Mouse (Mus musculus): Measurements from ENCODE around the gene Pbx1. TPM values are rescaled to one million over a fixed set of nuclear protein-coding genes. Genes with fewer than 3 reads are reported as not detected.

Gene Pbx1
- polyA plus RNA-seq, 1 experiment from 2014 or later = 27.5 TPM

- 0 out of 2 replicates have a peak, but pooled peaks cover under 1% of the 10 kb centered on the region for H3K36me3 ChIP-seq
- ATAC-seq = peak; percentile 85
- no peak overlapping the region for H3K4me2 ChIP-seq (replicated peaks)
- no peak overlapping the region for H3K4me3 ChIP-seq (replicated peaks)
- 16% methylated on average over 5 of the region's 5 CpGs for WGBS
- H3K27ac ChIP-seq = no peak overlapping the region
- H3K4me1 ChIP-seq (replicated peaks) = peaks cover 19% of the 10 kb centered on the region; the same call in 1 of the 2 replicates
- H3K9me3 ChIP-seq = no peaks in the 10 kb centered on the region
- no peaks in the 10 kb centered on the region for H3K27me3 ChIP-seq (replicated peaks)
- no peak overlapping the region for H3K9ac ChIP-seq
Measured at GRCm38 (mm10) chr1:168214040-168214443, 218.0 kb downstream of the Pbx1 start.

DNA sequence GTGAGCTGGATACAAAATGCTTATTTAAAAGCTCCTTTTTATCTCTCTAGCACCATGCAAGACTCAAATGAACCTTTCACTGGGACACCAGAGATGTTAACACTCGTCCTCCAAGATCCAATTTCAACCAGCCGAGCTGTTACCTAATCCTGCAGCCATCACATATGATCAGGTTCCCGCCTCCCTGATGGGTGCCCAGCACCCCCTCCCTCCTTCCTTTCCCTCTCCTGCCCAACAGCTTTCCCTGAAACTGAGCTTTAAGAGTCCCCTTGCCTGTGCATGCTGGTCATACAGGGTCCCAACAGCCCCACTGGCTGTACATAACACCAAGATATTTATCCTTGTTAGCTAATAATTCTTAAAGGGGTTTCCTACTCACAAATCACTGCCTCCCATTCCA is 218.5 kb downstream of the Pbx1 start:
- no peaks in the 10 kb centered on the region for H3K27me3 ChIP-seq (replicated peaks)
- H3K36me3 ChIP-seq = peaks cover 3% of the 10 kb centered on the region; the same call in 1 of the 2 replicates
- H3K9ac ChIP-seq = no peak overlapping the region
- peaks cover 19% of the 10 kb centered on the region; the same call in 1 of the 2 replicates for H3K4me1 ChIP-seq (replicated peaks)
- H3K4me2 ChIP-seq (replicated peaks) = no peak overlapping the region
- no peaks in the 10 kb centered on the region for H3K9me3 ChIP-seq
- H3K27ac ChIP-seq = no peak overlapping the region
- H3K4me3 ChIP-seq (replicated peaks) = no peak overlapping the region
- WGBS = 43% methylated on average over 3 of the region's 3 CpGs
- ATAC-seq = peak; percentile 21; the same call in 1 of the 2 replicates

GRCm38 (mm10) chr1:168210401-168210800 is 221.7 kb downstream of the Pbx1 start:
- Histone ChIP-seq H3K4me2 (replicated peaks) (no peak overlapping the region), H3K27ac (no peak overlapping the region), H3K27me3 (replicated peaks) (no peaks in the 10 kb centered on the region), H3K9me3 (no peaks in the 10 kb centered on the region), H3K36me3 (peaks cover 3% of the 10 kb centered on the region; the same call in 1 of the 2 replicates), H3K4me3 (replicated peaks) (no peak overlapping the region), H3K9ac (no peak overlapping the region), H3K4me1 (replicated peaks) (peaks cover 11% of the 10 kb centered on the region; the same call in 1 of the 2 replicates)
- no peak for ATAC-seq
- 93% methylated on average over 5 of the region's 5 CpGs for WGBS

DNA sequence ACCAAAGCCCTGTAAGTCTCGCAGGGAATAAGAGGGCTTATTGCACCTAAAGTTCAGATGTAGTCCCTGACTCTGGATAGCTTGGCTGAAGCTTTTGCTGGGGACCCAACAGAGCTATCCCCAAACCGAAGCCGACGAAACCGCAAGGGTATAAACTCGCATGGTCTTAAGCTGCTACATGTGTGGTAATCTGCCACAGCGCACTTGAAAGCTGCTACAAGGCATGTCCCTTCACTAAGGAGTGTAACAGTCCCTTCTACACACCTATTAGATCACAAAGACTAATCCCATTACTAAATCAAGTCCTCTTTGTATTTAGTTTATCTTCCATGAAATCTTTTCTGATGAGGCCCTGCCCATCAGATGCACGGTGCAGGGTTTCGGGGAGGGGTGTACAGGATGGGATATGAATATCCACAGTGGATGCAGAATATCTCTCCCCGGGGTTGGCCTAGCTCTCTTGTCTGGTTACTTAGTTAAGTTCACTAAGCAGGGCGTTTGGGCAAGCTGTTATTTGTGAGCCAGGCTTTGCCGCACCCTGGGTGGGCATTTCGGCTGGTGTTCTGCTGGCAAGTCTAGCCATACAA is 231.4 kb downstream of the Pbx1 start:
- peaks cover 16% of the 10 kb centered on the region for H3K36me3 ChIP-seq
- H3K4me2 ChIP-seq (replicated peaks) = no peak overlapping the region
- H3K9me3 ChIP-seq = no peaks in the 10 kb centered on the region
- no peak for ATAC-seq
- H3K27me3 ChIP-seq (replicated peaks) = no peaks in the 10 kb centered on the region
- H3K4me1 ChIP-seq (replicated peaks) = no peaks in the 10 kb centered on the region
- H3K27ac ChIP-seq = no peak overlapping the region
- no peak overlapping the region for H3K9ac ChIP-seq
- WGBS = 95% methylated on average over 13 of the region's 13 CpGs
- no peak overlapping the region for H3K4me3 ChIP-seq (replicated peaks)

- Histone ChIP-seq H3K4me3 (replicated peaks) (no peak overlapping the region), H3K9me3 (no peaks in the 10 kb centered on the region), H3K9ac (no peak overlapping the region), H3K4me2 (replicated peaks) (no peak overlapping the region), H3K4me1 (replicated peaks) (no peaks in the 10 kb centered on the region), H3K27me3 (replicated peaks) (no peaks in the 10 kb centered on the region), H3K36me3 (peaks cover 19% of the 10 kb centered on the region), H3K27ac (no peak overlapping the region)
- ATAC-seq = no peak
- WGBS = 86% methylated on average over 5 of the region's 5 CpGs
Measured at GRCm38 (mm10) chr1:168198276-168198675, 233.8 kb downstream of the Pbx1 start.

- no peak overlapping the region for H3K4me3 ChIP-seq (replicated peaks)
- no peak for ATAC-seq
- H3K36me3 ChIP-seq = peaks cover 15% of the 10 kb centered on the region; the same call in 1 of the 2 replicates
- H3K4me2 ChIP-seq (replicated peaks) = no peak overlapping the region
- H3K9ac ChIP-seq = no peak overlapping the region
- H3K9me3 ChIP-seq = no peaks in the 10 kb centered on the region
- no peaks in the 10 kb centered on the region for H3K27me3 ChIP-seq (replicated peaks)
- no peak overlapping the region for H3K27ac ChIP-seq
- no peaks in the 10 kb centered on the region for H3K4me1 ChIP-seq (replicated peaks)
- WGBS = 71% methylated on average over 3 of the region's 3 CpGs
Measured at GRCm38 (mm10) chr1:168197908-168198258, 234.2 kb downstream of the Pbx1 start.

DNA sequence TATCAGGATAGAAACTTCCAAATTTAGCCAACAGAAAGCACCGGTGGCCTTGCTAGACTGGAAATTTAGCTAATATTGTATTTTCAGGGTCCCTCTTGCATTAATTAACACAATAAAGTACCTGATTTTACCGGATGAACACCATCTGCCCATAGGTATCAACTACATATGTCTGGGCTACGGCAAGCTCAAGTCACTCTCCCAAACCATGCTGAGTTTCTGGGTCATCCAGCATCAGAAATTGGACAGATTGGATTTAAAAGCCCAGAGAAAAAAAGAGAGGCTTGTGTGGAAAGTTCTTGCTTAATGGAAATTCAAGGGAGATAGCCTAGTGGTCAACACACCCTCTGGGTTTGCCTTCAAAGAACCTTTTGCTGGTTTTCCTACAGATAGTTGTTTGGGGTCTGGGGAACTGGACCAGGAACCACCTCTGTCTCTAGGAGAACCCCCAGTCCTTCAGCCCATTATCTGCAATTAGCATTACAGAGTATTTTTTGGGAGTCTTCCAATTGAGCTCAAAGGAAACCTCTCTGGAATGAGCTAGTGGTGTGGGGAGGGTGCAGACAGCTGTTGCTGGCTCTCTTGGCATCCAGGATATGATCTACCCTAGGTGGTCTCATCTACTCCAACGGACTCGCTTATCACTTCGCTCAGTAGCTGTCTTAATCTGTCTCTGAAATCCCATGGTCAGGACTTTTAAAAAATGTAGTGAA is 234.7 kb downstream of the Pbx1 start:
- H3K9me3 ChIP-seq = no peaks in the 10 kb centered on the region
- no peaks in the 10 kb centered on the region for H3K4me1 ChIP-seq (replicated peaks)
- 78% methylated on average over 6 of the region's 6 CpGs for WGBS
- H3K9ac ChIP-seq = no peak overlapping the region
- ATAC-seq = no peak
- H3K27me3 ChIP-seq (replicated peaks) = no peaks in the 10 kb centered on the region
- peaks cover 12% of the 10 kb centered on the region; the same call in 1 of the 2 replicates for H3K36me3 ChIP-seq
- H3K27ac ChIP-seq = no peak overlapping the region
- H3K4me2 ChIP-seq (replicated peaks) = no peak overlapping the region
- no peak overlapping the region for H3K4me3 ChIP-seq (replicated peaks)

DNA sequence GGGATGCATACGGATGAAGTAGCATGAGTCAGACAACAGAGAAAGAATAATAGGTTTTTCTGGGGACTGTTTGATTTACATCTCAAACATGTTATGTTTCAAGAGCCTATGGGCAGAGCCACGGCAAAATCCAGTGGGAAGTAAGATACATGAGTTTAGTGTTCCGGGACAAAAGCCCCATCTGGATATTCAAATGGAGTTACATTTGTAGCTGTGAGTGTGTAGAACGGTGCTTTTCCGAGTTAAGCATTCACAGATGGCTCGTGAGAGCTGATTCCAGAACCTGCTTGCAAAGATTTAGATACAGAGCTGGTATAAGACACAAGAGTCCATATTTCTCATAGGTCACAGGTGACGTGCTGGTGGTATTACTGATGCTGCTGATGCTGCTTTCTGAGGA is 238.7 kb downstream of the Pbx1 start:
- Histone ChIP-seq H3K27me3 (replicated peaks) (no peaks in the 10 kb centered on the region), H3K4me2 (replicated peaks) (no peak overlapping the region), H3K4me3 (replicated peaks) (no peak overlapping the region), H3K36me3 (0 out of 2 replicates have a peak, but pooled peaks cover 4% of the 10 kb centered on the region), H3K27ac (no peak overlapping the region), H3K9ac (no peak overlapping the region), H3K4me1 (replicated peaks) (no peaks in the 10 kb centered on the region), H3K9me3 (no peaks in the 10 kb centered on the region)
- WGBS = 85% methylated on average over 7 of the region's 7 CpGs
- ATAC-seq = no peak

DNA sequence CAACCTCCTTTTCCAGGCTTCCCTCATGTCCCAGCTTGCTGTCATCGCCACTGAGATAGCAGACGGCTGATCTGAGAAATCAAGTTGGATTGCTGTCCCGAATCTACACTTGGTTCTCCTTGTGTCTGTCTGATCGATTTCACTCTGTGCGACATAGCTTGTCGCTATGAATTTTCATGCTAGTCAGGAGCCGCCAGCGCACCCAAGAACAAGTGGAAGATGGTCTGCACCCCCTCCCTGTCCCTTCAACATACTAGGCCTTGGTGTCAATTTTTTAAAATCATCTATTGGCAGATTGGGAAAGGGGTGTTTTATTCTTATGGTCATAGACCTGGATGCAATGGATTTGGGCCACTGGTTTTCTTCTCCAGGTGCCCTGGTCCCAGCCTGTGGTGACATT is 249.3 kb downstream of the Pbx1 start:
- no peaks in the 10 kb centered on the region for H3K36me3 ChIP-seq
- 97% methylated on average over 8 of the region's 8 CpGs for WGBS
- no peaks in the 10 kb centered on the region for H3K9me3 ChIP-seq
- H3K27ac ChIP-seq = no peak overlapping the region
- no peak overlapping the region for H3K4me2 ChIP-seq (replicated peaks)
- H3K9ac ChIP-seq = no peak overlapping the region
- H3K4me1 ChIP-seq (replicated peaks) = peaks cover 16% of the 10 kb centered on the region; the same call in 1 of the 2 replicates
- no peak overlapping the region for H3K4me3 ChIP-seq (replicated peaks)
- H3K27me3 ChIP-seq (replicated peaks) = no peaks in the 10 kb centered on the region
- no peak for ATAC-seq

GRCm38 (mm10) chr1:168180622-168181441 is 251.2 kb downstream of the Pbx1 start:
- 41% methylated on average over 9 of the region's 9 CpGs for WGBS
- peak; percentile 93 for ATAC-seq

GRCm38 (mm10) chr1:168179691-168180090 is 252.4 kb downstream of the Pbx1 start:
- no peak overlapping the region for H3K9ac ChIP-seq
- H3K4me3 ChIP-seq (replicated peaks) = no peak overlapping the region
- ATAC-seq = no peak
- H3K4me2 ChIP-seq (replicated peaks) = no peak overlapping the region
- H3K27ac ChIP-seq = peak overlapping the region; percentile 64
- no peaks in the 10 kb centered on the region for H3K36me3 ChIP-seq
- H3K27me3 ChIP-seq (replicated peaks) = no peaks in the 10 kb centered on the region
- no peaks in the 10 kb centered on the region for H3K9me3 ChIP-seq
- H3K4me1 ChIP-seq (replicated peaks) = peaks cover 12% of the 10 kb centered on the region; the same call in 1 of the 2 replicates
- 75% methylated on average over 11 of the region's 11 CpGs for WGBS

More at GRCm38 (mm10) chr1:168180622-168181441, 251.2 kb downstream of the Pbx1 start:
- no peak overlapping the region for H3K4me3 ChIP-seq (replicated peaks)
- no peak overlapping the region for H3K4me2 ChIP-seq (replicated peaks)
- no peak overlapping the region for H3K9ac ChIP-seq
- no peaks in the 10 kb centered on the region for H3K9me3 ChIP-seq
- no peaks in the 10 kb centered on the region for H3K27me3 ChIP-seq (replicated peaks)
- H3K4me1 ChIP-seq (replicated peaks) = peaks cover 12% of the 10 kb centered on the region; the same call in 1 of the 2 replicates
- peak overlapping the region; percentile 64 for H3K27ac ChIP-seq
- no peaks in the 10 kb centered on the region for H3K36me3 ChIP-seq

DNA sequence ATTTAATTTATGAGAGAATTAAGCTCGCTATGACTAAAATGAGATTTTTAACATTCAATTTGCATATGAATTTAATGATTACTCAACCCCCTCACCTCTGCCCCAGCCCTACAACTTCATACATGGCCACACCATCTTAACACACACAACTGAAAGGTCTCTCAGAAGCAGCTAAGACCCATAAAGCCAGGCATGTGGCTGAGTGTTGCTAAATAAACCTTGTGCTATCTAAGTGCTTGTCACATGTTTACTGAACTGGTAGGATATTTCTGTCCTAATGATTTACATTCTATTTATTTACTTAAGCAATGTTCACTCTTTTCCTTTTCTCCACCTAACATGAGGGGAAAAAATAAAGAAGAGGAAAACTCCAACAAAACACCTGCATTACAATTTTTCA is 253.5 kb downstream of the Pbx1 start:
- ATAC-seq = no peak
- WGBS = 86% methylated on average over 1 of the region's 1 CpGs
- Histone ChIP-seq H3K27ac (no peak overlapping the region), H3K4me2 (replicated peaks) (no peak overlapping the region), H3K9ac (no peak overlapping the region), H3K27me3 (replicated peaks) (no peaks in the 10 kb centered on the region), H3K4me3 (replicated peaks) (no peak overlapping the region), H3K36me3 (no peaks in the 10 kb centered on the region), H3K4me1 (replicated peaks) (peaks cover 12% of the 10 kb centered on the region; the same call in 1 of the 2 replicates), H3K9me3 (no peaks in the 10 kb centered on the region)

Data from intestine, embryonic 15.5 days (tissue).